Mouse (Mus musculus): ENCODE data around the gene Zc3hc1. TPM values are rescaled to one million over a fixed set of nuclear protein-coding genes. Genes with fewer than 3 reads are reported as not detected.

Zc3hc1 gene
- polyA plus RNA-seq, 1 experiment, result 41.6 TPM

GRCm38 (mm10) chr6:30404671-30405070, 13.8 kb upstream of the Zc3hc1 start:
- H3K79me2 ChIP-seq (ENCODE audit: control insufficient read depth, insufficient read depth), result peaks cover 79% of the 10 kb centered on the region
- H3K79me3 ChIP-seq (ENCODE audit: low read depth), result peaks cover 44% of the 10 kb centered on the region
- H3ac ChIP-seq (ENCODE audit: control insufficient read depth, insufficient read length, low read depth), result no peak overlapping the region
- no peaks in the 10 kb centered on the region for H3K27me3 ChIP-seq (ENCODE audit: control insufficient read depth, insufficient read depth, insufficient read length)
- no peak overlapping the region for H3K4me3 ChIP-seq (ENCODE audit: insufficient read depth, poor library complexity, severe bottlenecking)
- no peaks in the 10 kb centered on the region for H3K36me3 ChIP-seq (ENCODE audit: control insufficient read depth, insufficient read depth)
- TF ChIP-seq MYOG (IDR thresholded peaks at IDR 0.05; ENCODE audit: control insufficient read depth, extremely low read depth, insufficient read length) (no peak), USF1 (IDR thresholded peaks at IDR 0.05; ENCODE audit: low read depth) (no peak)

DNA sequence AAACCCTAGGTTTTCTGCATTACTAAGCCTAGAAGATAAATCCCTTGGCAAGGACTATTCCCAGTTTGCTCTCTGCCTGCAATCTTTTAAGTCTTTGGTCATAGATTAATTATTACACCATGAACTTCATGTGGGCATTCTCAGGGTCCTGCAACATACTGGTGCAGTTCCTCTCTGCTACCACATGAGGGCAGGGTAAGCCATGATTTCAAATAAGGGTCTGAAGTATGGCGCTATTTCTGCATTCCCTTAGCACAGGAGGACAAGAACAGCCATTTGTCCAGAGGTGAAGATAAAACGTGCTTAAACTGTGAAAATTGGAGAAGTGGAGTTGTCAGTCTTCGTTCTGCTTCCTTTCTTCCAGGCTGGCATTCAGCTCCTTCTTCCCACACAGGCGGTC, 12.6 kb upstream of the Zc3hc1 start:
- no peaks in the 10 kb centered on the region for H3K36me3 ChIP-seq (ENCODE audit: control insufficient read depth, insufficient read depth)
- peaks cover 41% of the 10 kb centered on the region for H3K79me3 ChIP-seq (ENCODE audit: low read depth)
- TF ChIP-seq CTCF (IDR thresholded peaks at IDR 0.05; ENCODE audit: control insufficient read depth, insufficient read depth, insufficient read length) (peak; percentile 60), MYOD1 (IDR thresholded peaks at IDR 0.05; ENCODE audit: control insufficient read depth, insufficient read length, low read depth) (no peak), MYOG (IDR thresholded peaks at IDR 0.05; ENCODE audit: control insufficient read depth, extremely low read depth, insufficient read length) (no peak)
- peaks cover 67% of the 10 kb centered on the region for H3K79me2 ChIP-seq (ENCODE audit: control insufficient read depth, insufficient read depth)
- no peaks in the 10 kb centered on the region for H3K27me3 ChIP-seq (ENCODE audit: control insufficient read depth, insufficient read depth, insufficient read length)
- no peak overlapping the region for H3K4me3 ChIP-seq (ENCODE audit: insufficient read depth, poor library complexity, severe bottlenecking)
- no peak overlapping the region for H3ac ChIP-seq (ENCODE audit: control insufficient read depth, insufficient read length, low read depth)

DNA sequence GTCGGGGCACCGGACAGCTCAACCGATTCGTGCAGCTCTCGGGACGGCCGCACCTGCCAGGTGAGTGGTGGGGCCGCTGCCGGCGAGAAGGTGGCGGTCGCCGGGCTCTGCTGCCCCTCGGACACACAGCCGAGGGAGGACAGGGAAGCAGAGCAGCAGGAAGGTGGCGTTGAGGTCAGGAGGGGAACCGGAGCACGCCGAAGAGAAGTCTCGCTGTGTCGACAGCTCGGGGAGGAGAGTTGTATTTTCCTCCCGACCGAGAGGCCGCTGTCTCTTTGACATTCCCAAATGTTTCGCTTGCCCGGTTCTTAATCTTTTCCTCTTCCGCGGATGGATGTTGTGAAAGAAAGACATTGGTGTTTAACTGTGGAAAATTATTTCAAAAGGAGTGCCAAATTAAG, 11.3 kb upstream of the Zc3hc1 start:
- H3K79me2 ChIP-seq (ENCODE audit: control insufficient read depth, insufficient read depth), result peaks cover 53% of the 10 kb centered on the region
- peak overlapping the region; percentile 95 for H3ac ChIP-seq (ENCODE audit: control insufficient read depth, insufficient read length, low read depth)
- no peaks in the 10 kb centered on the region for H3K36me3 ChIP-seq (ENCODE audit: control insufficient read depth, insufficient read depth)
- H3K27me3 ChIP-seq (ENCODE audit: control insufficient read depth, insufficient read depth, insufficient read length), result no peaks in the 10 kb centered on the region
- TF ChIP-seq MYOG (IDR thresholded peaks at IDR 0.05; ENCODE audit: control insufficient read depth, extremely low read depth, insufficient read length) (no peak), FOSL1 (IDR thresholded peaks at IDR 0.05; ENCODE audit: insufficient read depth, low read length, poor library complexity, severe bottlenecking) (no peak), CEBPB (IDR thresholded peaks at IDR 0.05; ENCODE audit: low read depth) (no peak), USF1 (IDR thresholded peaks at IDR 0.05; ENCODE audit: low read depth) (no peak), MYOD1 (IDR thresholded peaks at IDR 0.05; ENCODE audit: control insufficient read depth, insufficient read length, low read depth) (no peak), CTCF (IDR thresholded peaks at IDR 0.05; ENCODE audit: control insufficient read depth, insufficient read depth, insufficient read length) (no peak), MAX (IDR thresholded peaks at IDR 0.05) (no peak)
- H3K79me3 ChIP-seq (ENCODE audit: low read depth), result peaks cover 32% of the 10 kb centered on the region
- H3K4me3 ChIP-seq (ENCODE audit: insufficient read depth, poor library complexity, severe bottlenecking), result peak overlapping the region; percentile 92

DNA sequence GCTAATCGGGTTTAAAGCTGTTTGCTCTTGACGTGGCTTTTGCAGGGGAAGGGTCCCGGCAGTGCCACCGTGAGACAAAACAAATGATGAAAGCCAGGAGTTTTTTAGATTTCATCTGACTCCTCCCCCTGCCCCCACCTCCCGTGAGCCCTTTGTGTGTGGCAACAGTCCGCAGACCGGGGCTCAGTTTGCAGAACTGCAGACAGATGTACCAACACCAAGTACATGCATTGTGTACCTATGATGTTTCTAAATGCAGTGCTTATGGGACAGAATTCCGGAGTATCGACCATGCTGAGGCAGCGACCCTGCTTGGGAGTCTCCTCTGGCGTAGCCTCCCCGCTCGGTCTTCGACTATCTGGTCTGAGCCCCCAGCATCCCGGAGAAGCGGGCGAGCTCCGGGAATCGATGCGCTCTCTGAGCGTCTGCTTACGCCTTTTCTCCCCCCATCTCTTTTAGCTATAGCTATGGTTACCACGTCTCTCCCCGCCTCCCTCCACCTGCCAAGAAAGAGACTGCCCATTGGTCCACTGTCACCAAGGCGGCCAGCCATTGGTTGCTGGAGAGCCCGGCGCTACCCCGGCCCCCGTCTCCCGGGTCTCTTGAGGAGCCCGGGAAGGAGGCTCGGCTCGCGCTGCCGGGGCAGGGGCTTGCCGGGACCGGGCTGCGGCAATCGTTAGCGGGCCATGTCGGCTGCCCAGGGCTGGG, 10.6 kb upstream of the Zc3hc1 start, which contains the start of gene Klhdc10:
Klhdc10 (plus strand) TSS at position 561 of the 708 bp plus-strand sequence.
- TF ChIP-seq CEBPB (IDR thresholded peaks at IDR 0.05; ENCODE audit: low read depth), result peak; percentile 20
- no peak for TF ChIP-seq USF1 (IDR thresholded peaks at IDR 0.05; ENCODE audit: low read depth)
- no peak for TF ChIP-seq FOSL1 (IDR thresholded peaks at IDR 0.05; ENCODE audit: insufficient read depth, low read length, poor library complexity, severe bottlenecking)
- TF ChIP-seq MAX (IDR thresholded peaks at IDR 0.05), result peak; percentile 50
- peak within 1 kb of the TSS; percentile 95 for H3ac ChIP-seq (ENCODE audit: control insufficient read depth, insufficient read length, low read depth)
- H3K79me3 ChIP-seq (ENCODE audit: low read depth), result peaks cover 27% of the 10 kb centered on the region
- H3K36me3 ChIP-seq (ENCODE audit: control insufficient read depth, insufficient read depth), result no peaks in the 10 kb centered on the region
- no peaks in the 10 kb centered on the region for H3K27me3 ChIP-seq (ENCODE audit: control insufficient read depth, insufficient read depth, insufficient read length)
- peak within 1 kb of the TSS; percentile 92 for H3K4me3 ChIP-seq (ENCODE audit: insufficient read depth, poor library complexity, severe bottlenecking)
- peaks cover 47% of the 10 kb centered on the region for H3K79me2 ChIP-seq (ENCODE audit: control insufficient read depth, insufficient read depth)

DNA sequence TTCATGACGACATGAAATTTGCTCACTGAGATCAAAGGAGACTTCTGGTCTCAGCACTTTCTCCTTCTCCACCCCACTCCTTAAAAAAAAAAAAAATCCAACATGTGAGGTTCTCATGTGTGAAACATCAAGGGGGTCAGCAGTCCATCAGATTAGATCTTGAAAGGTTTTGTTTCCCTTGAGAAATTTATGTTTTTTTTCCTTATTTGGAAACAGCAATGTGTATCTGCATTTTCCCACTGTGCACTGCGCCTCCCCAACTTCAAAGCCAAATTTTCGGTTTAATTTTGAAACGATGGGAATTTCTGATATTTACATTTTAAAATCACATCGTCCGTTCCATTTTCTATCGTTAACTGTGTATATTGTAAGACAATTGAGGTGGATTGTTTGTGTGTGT, 9.9 kb upstream of the Zc3hc1 start:
- H3ac ChIP-seq (ENCODE audit: control insufficient read depth, insufficient read length, low read depth), result no peak overlapping the region
- peak overlapping the region; percentile 92 for H3K4me3 ChIP-seq (ENCODE audit: insufficient read depth, poor library complexity, severe bottlenecking)
- no peaks in the 10 kb centered on the region for H3K27me3 ChIP-seq (ENCODE audit: control insufficient read depth, insufficient read depth, insufficient read length)
- TF ChIP-seq MAX (IDR thresholded peaks at IDR 0.05) (no peak), CEBPB (IDR thresholded peaks at IDR 0.05; ENCODE audit: low read depth) (no peak), MYOG (IDR thresholded peaks at IDR 0.05; ENCODE audit: control insufficient read depth, extremely low read depth, insufficient read length) (no peak), MYOD1 (IDR thresholded peaks at IDR 0.05; ENCODE audit: control insufficient read depth, insufficient read length, low read depth) (no peak), FOSL1 (IDR thresholded peaks at IDR 0.05; ENCODE audit: insufficient read depth, low read length, poor library complexity, severe bottlenecking) (no peak), USF1 (IDR thresholded peaks at IDR 0.05; ENCODE audit: low read depth) (no peak), CTCF (IDR thresholded peaks at IDR 0.05; ENCODE audit: control insufficient read depth, insufficient read depth, insufficient read length) (no peak)
- H3K36me3 ChIP-seq (ENCODE audit: control insufficient read depth, insufficient read depth), result no peaks in the 10 kb centered on the region
- peaks cover 23% of the 10 kb centered on the region for H3K79me3 ChIP-seq (ENCODE audit: low read depth)
- peaks cover 39% of the 10 kb centered on the region for H3K79me2 ChIP-seq (ENCODE audit: control insufficient read depth, insufficient read depth)

GRCm38 (mm10) chr6:30400146-30400545, 9.3 kb upstream of the Zc3hc1 start:
- H3K79me3 ChIP-seq (ENCODE audit: low read depth), result peaks cover 18% of the 10 kb centered on the region
- H3K79me2 ChIP-seq (ENCODE audit: control insufficient read depth, insufficient read depth), result peaks cover 34% of the 10 kb centered on the region
- TF ChIP-seq MYOD1 (IDR thresholded peaks at IDR 0.05; ENCODE audit: control insufficient read depth, insufficient read length, low read depth) (no peak), FOSL1 (IDR thresholded peaks at IDR 0.05; ENCODE audit: insufficient read depth, low read length, poor library complexity, severe bottlenecking) (no peak), MYOG (IDR thresholded peaks at IDR 0.05; ENCODE audit: control insufficient read depth, extremely low read depth, insufficient read length) (no peak), MAX (IDR thresholded peaks at IDR 0.05) (no peak), CEBPB (IDR thresholded peaks at IDR 0.05; ENCODE audit: low read depth) (no peak), CTCF (IDR thresholded peaks at IDR 0.05; ENCODE audit: control insufficient read depth, insufficient read depth, insufficient read length) (no peak), USF1 (IDR thresholded peaks at IDR 0.05; ENCODE audit: low read depth) (no peak)
- H3K36me3 ChIP-seq (ENCODE audit: control insufficient read depth, insufficient read depth), result no peaks in the 10 kb centered on the region
- no peak overlapping the region for H3K4me3 ChIP-seq (ENCODE audit: insufficient read depth, poor library complexity, severe bottlenecking)
- H3K27me3 ChIP-seq (ENCODE audit: control insufficient read depth, insufficient read depth, insufficient read length), result no peaks in the 10 kb centered on the region
- no peak overlapping the region for H3ac ChIP-seq (ENCODE audit: control insufficient read depth, insufficient read length, low read depth)

All from C2C12 (cell line).